Mouse (Mus musculus) ES-E14 (cell line): ENCODE data around the gene Cdkl1. TPM values are rescaled to one million over a fixed set of nuclear protein-coding genes. Genes with fewer than 3 reads are reported as not detected.

ENCODE experiments used
- DNase-seq: peaks from one replicate; pipeline ENCODE4 v3.0.0-alpha.2; 2013; ENCODE audit warnings: low read depth, low spot score
- H3K27ac ChIP-seq: 2 replicates; pipeline ENCODE4 v1.5.1; 2012; ENCODE audit warnings: low read depth, mild to moderate bottlenecking, low read length, moderate library complexity, mixed read lengths; ENCODE audit not compliant: poor library complexity, insufficient read depth, severe bottlenecking
- H3K36me3 ChIP-seq: 2 replicates; pipeline ENCODE4 v1.6.1; 2012; ENCODE audit warnings: mild to moderate bottlenecking, low read length, moderate library complexity, mixed read lengths; ENCODE audit not compliant: control insufficient read depth, poor library complexity, insufficient read depth, severe bottlenecking
- H3K4me1 ChIP-seq, 2 experiments: fragments of 150-350 bp in 1 of 2; sonication (generic) in 1 of 2; 2 replicates each; pipeline ENCODE4 v1.6.1; 2012; ENCODE audit warnings: low read length in 2 of 2, mild to moderate bottlenecking in 1 of 2, mixed read lengths in 1 of 2; ENCODE audit not compliant: control insufficient read depth in 2 of 2, insufficient read depth in 2 of 2, poor library complexity in 1 of 2
- H3K4me3 ChIP-seq, 2 experiments: fragments of 150-350 bp in 1 of 2; sonication (generic) in 1 of 2; 2 replicates each; pipeline ENCODE4 v1.5.1; 2012; ENCODE audit warnings: low read length in 2 of 2, low read depth in 1 of 2, mild to moderate bottlenecking in 1 of 2, mixed read lengths in 1 of 2; ENCODE audit not compliant: insufficient read depth in 1 of 2, poor library complexity in 1 of 2, severe bottlenecking in 1 of 2
- H3K9ac ChIP-seq: 2 replicates; pipeline ENCODE4 v1.6.1; 2012; ENCODE audit warnings: low read depth, mild to moderate bottlenecking, low read length, mixed read lengths; ENCODE audit not compliant: poor library complexity, insufficient read depth, severe bottlenecking
- H3K9me3 ChIP-seq: fragments of 150-350 bp; sonication (generic); 2 replicates; pipeline ENCODE4 v1.6.1; 2012; ENCODE audit warnings: low read depth, mild to moderate bottlenecking, low read length; ENCODE audit not compliant: control insufficient read depth, insufficient read depth
- CHD2 ChIP-seq: IDR thresholded peaks from 2 replicates; pipeline ENCODE4 v1.6.1; 2014; ENCODE audit warnings: mild to moderate bottlenecking, low read depth, low read length, inconsistent platforms
- HCFC1 ChIP-seq: IDR thresholded peaks from 2 replicates; pipeline ENCODE4 v1.6.1; 2012; ENCODE audit warnings: low read length, inconsistent platforms, borderline replicate concordance; ENCODE audit not compliant: insufficient read depth
- MAFK ChIP-seq: IDR thresholded peaks from 2 replicates; pipeline ENCODE4 v1.6.1; 2014; ENCODE audit warnings: mild to moderate bottlenecking, low read depth, low read length, inconsistent platforms; ENCODE audit not compliant: insufficient read depth
- ZC3H11A ChIP-seq: IDR thresholded peaks from 2 replicates; pipeline ENCODE4 v1.6.1; 2012; ENCODE audit warnings: low read depth, mild to moderate bottlenecking, inconsistent platforms, low read length, borderline replicate concordance
- ZNF384 ChIP-seq: IDR thresholded peaks from 2 replicates; pipeline ENCODE4 v1.6.1; 2012; ENCODE audit warnings: low read depth, low read length, inconsistent platforms
- in situ Hi-C, 2 experiments: fragments of 600-800 bp; cut with MboI; formaldehyde crosslinking; loops; one replicate each; pipeline ENCODE4 v1.15.1; 2025; ENCODE audit warnings: low sequenced_read_pairs in 2 of 2, inconsistent platforms in 1 of 2; ENCODE audit not compliant: unreplicated experiment in 2 of 2
- total RNA-seq: library from RNA; depleted of rRNA; stranded (reverse); fragments of 300-350 nt; gene quantifications from 2 replicates; pipeline ENCODE4 v1.2.3, GENCODE M21; 2012

Cdkl1 gene
- total RNA-seq, 1 experiment, result 3.0 TPM

- no peak overlapping the region for H3K27ac ChIP-seq
- in situ Hi-C loops, result no loop called here
- DNase-seq, result no peak
Observed at GRCm38 (mm10) chr12:69759267-69759885, 31.7 kb downstream of the Cdkl1 start.

GRCm38 (mm10) chr12:69758221-69759185 is 32.6 kb downstream of the Cdkl1 start:
- Histone ChIP-seq H3K9me3 (no peaks in the 10 kb centered on the region), H3K9ac (no peak overlapping the region), H3K4me1 (peaks cover 3 to 4% of the 10 kb centered on the region in 2 experiments; a peak in 3 of 4 replicates), H3K4me3 (peak overlapping the region in 1 of 2 experiments; percentile 31; a peak in 1 of 4 replicates), H3K27ac (no peak overlapping the region), H3K36me3 (no peaks in the 10 kb centered on the region)
- in situ Hi-C loops, result no loop called here
- DNase-seq, result no peak
- TF ChIP-seq HCFC1, result no peak
- TF ChIP-seq MAFK, result no peak
- no peak for TF ChIP-seq CHD2
- no peak for TF ChIP-seq ZNF384
- TF ChIP-seq ZC3H11A, result no peak

More at GRCm38 (mm10) chr12:69759267-69759885, 31.7 kb downstream of the Cdkl1 start:
- no peaks in the 10 kb centered on the region for H3K36me3 ChIP-seq
- no peak overlapping the region for H3K9ac ChIP-seq
- H3K4me1 ChIP-seq, result peaks cover 3 to 4% of the 10 kb centered on the region in 2 experiments; a peak in 3 of 4 replicates
- no peak overlapping the region for H3K4me3 ChIP-seq
- no peak for TF ChIP-seq HCFC1
- no peak for TF ChIP-seq ZNF384
- no peak for TF ChIP-seq MAFK
- no peak for TF ChIP-seq ZC3H11A
- TF ChIP-seq CHD2, result no peak
- H3K9me3 ChIP-seq, result no peaks in the 10 kb centered on the region

GRCm38 (mm10) chr12:69757418-69758141 is 33.5 kb downstream of the Cdkl1 start:
- H3K27ac ChIP-seq, result no peak overlapping the region
- 0 out of 4 replicates have a peak overlapping the region, but pooled peaks of 1 of the 2 experiments have one; percentile 31 for H3K4me3 ChIP-seq
- H3K9ac ChIP-seq, result peak overlapping the region; percentile 16; the same call in 1 of the 2 replicates
- H3K36me3 ChIP-seq, result no peaks in the 10 kb centered on the region
- DNase-seq, result peak; percentile 63
- TF ChIP-seq ZNF384 (no peak), MAFK (no peak), ZC3H11A (no peak), HCFC1 (no peak), CHD2 (no peak)
- in situ Hi-C loops, result no loop called here
- H3K9me3 ChIP-seq, result no peaks in the 10 kb centered on the region
- H3K4me1 ChIP-seq, result peaks cover 3 to 4% of the 10 kb centered on the region in 2 experiments; a peak in 3 of 4 replicates

- in situ Hi-C loops, result no loop called here
- H3K9me3 ChIP-seq, result no peaks in the 10 kb centered on the region
- H3K4me1 ChIP-seq, result peaks cover 6 to 12% of the 10 kb centered on the region in 2 experiments; a peak in 3 of 4 replicates
- no peak for DNase-seq
- H3K36me3 ChIP-seq, result no peaks in the 10 kb centered on the region
- no peak overlapping the region for H3K9ac ChIP-seq
- no peak overlapping the region for H3K4me3 ChIP-seq
- TF ChIP-seq ZNF384, result no peak
- TF ChIP-seq HCFC1, result no peak
- H3K27ac ChIP-seq, result no peak overlapping the region
Observed at GRCm38 (mm10) chr12:69756015-69756414, 35.1 kb downstream of the Cdkl1 start.
